Mouse (Mus musculus): ENCODE measurements around the gene Ttc30a2. TPM values are rescaled to one million over a fixed set of nuclear protein-coding genes. Genes with fewer than 3 reads are reported as not detected.
A peak's percentile ranks its signal among the peaks of the same experiment; 100 is the strongest.
"Not testable (repeated sequence)": the region's sequence is repeated elsewhere in the genome, so short reads cannot be mapped to it uniquely, and the experiment has no call there.

Gene Ttc30a2
- polyA plus RNA-seq (2016; fragmentation: Nextera tagmentation; extraction: Ambion mirVana): 0.76 and 1.2 TPM in 2 replicates

- peak within 1 kb of the TSS; percentile 19; the same call in 1 of the 2 replicates for H3K4me2 ChIP-seq (replicated peaks)
- H3K36me3 ChIP-seq; H3K27ac ChIP-seq; H3K9me3 ChIP-seq (replicated peaks); H3K4me3 ChIP-seq; ATAC-seq (ENCODE audit: low FRiP score); H3K4me1 ChIP-seq; H3K9ac ChIP-seq; H3K27me3 ChIP-seq: not testable (repeated sequence)
- WGBS: 22% methylated on average over 20 of the region's 24 CpGs
Observed at GRCm38 (mm10) chr2:75977752-75978368, at the start of gene Ttc30a2. Ttc30a2 (minus strand) TSS chr2:75978170.

DNA sequence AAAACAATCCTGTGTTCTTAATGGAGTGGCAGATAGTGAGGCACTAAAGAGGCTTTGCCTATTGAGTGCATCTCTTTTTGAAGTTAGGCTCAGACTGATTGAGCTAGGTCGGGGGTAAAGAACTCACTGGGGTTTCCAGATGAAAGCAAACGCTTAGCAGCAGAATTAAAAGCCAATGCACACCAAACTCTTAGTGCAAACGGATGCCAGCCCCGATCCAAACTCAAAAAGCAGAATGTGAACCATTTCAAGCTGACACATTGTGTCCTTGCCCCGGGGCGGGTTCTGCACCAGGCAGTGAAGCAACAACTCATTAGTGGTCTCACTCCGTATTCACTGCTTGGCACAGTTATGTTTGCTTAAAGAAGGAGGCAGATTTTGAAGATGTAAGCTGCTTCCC is 38.9 kb upstream of the Ttc30a2 start:
- H3K27ac ChIP-seq: no peak overlapping the region

GRCm38 (mm10) chr2:76016136-76016535 is 38.2 kb upstream of the Ttc30a2 start:
- no peaks in the 10 kb centered on the region for H3K27me3 ChIP-seq
- no peak overlapping the region for H3K4me2 ChIP-seq (replicated peaks)
- H3K4me1 ChIP-seq: peaks cover 8% of the 10 kb centered on the region; the same call in 1 of the 2 replicates
- no peak overlapping the region for H3K27ac ChIP-seq
- 86% methylated on average over 8 of the region's 8 CpGs for WGBS
- ATAC-seq (ENCODE audit: low FRiP score): no peak
- H3K36me3 ChIP-seq: no peaks in the 10 kb centered on the region
- no peak overlapping the region for H3K4me3 ChIP-seq
- no peak overlapping the region for H3K9ac ChIP-seq
- no peaks in the 10 kb centered on the region for H3K9me3 ChIP-seq (replicated peaks)

More for the DNA sequence above, 38.9 kb upstream of the Ttc30a2 start:
- no peak overlapping the region for H3K9ac ChIP-seq
- H3K9me3 ChIP-seq (replicated peaks): no peaks in the 10 kb centered on the region
- H3K36me3 ChIP-seq: no peaks in the 10 kb centered on the region
- WGBS: 10% methylated on average over 7 of the region's 7 CpGs
- no peak overlapping the region for H3K4me3 ChIP-seq
- ATAC-seq (ENCODE audit: low FRiP score): no peak
- no peak overlapping the region for H3K4me2 ChIP-seq (replicated peaks)
- H3K4me1 ChIP-seq: peaks cover 8% of the 10 kb centered on the region; the same call in 1 of the 2 replicates
- H3K27me3 ChIP-seq: no peaks in the 10 kb centered on the region

GRCm38 (mm10) chr2:76015460-76015859 is 37.5 kb upstream of the Ttc30a2 start:
- H3K27ac ChIP-seq: no peak overlapping the region
- no peak overlapping the region for H3K9ac ChIP-seq
- peaks cover 8% of the 10 kb centered on the region; the same call in 1 of the 2 replicates for H3K4me1 ChIP-seq
- H3K4me2 ChIP-seq (replicated peaks): no peak overlapping the region
- no peaks in the 10 kb centered on the region for H3K36me3 ChIP-seq
- ATAC-seq (ENCODE audit: low FRiP score): no peak
- H3K27me3 ChIP-seq: no peaks in the 10 kb centered on the region
- 92% methylated on average over 7 of the region's 7 CpGs for WGBS
- H3K4me3 ChIP-seq: no peak overlapping the region
- H3K9me3 ChIP-seq (replicated peaks): no peaks in the 10 kb centered on the region

DNA sequence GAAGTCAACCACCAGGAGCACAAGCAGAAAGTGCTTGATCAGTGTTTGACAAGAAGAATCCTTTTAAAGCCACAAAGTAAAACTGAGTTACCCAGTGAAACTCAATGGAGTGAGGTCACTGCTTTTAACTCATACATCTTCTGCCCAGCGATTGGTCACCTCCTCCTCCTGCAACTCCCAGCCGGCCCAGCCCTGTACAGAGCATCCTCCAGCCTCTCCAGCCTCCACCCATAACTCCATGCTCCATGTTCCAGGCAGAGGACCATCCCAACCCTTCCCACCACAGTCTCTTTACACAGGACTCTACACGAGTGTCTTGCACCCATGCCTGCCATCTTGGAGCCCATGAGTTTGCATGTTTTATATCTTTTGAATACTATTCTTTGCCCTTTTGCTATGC is 36.7 kb upstream of the Ttc30a2 start:
- Histone ChIP-seq H3K4me2 (replicated peaks) (no peak overlapping the region), H3K36me3 (no peaks in the 10 kb centered on the region), H3K27ac (no peak overlapping the region), H3K9me3 (replicated peaks) (no peaks in the 10 kb centered on the region), H3K9ac (no peak overlapping the region), H3K4me3 (no peak overlapping the region), H3K4me1 (peaks cover 8% of the 10 kb centered on the region; the same call in 1 of the 2 replicates), H3K27me3 (no peaks in the 10 kb centered on the region)
- WGBS: 84% methylated on average over 3 of the region's 3 CpGs
- ATAC-seq (ENCODE audit: low FRiP score): no peak

DNA sequence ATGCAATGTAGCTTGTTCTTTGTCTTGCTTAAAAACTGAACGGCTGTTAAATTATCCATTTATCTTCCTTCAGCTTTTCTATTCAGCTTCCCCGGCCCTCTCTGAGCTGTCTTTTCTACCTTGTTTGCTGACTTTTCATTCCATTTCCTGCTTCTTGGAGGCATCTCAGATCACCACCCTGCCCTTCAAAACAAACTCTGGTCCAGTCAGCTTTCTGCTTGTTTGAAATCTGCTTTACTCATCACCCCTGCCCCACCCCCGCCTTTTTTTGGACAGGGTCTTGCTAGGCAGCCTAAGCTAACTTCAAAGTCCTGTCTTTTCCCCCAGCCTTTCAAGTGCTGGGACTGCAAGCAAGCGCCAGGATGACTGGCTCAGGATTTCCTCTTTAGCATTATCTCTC is 28.2 kb upstream of the Ttc30a2 start:
- Histone ChIP-seq H3K27ac (0 out of 2 replicates have a peak overlapping the region, but pooled peaks have one; percentile 24), H3K4me1 (peaks cover 15% of the 10 kb centered on the region), H3K9me3 (replicated peaks) (no peaks in the 10 kb centered on the region), H3K36me3 (no peaks in the 10 kb centered on the region), H3K4me3 (no peak overlapping the region), H3K9ac (no peak overlapping the region), H3K4me2 (replicated peaks) (no peak overlapping the region), H3K27me3 (no peaks in the 10 kb centered on the region)
- no peak for ATAC-seq (ENCODE audit: low FRiP score)
- 12% methylated on average over 4 of the region's 4 CpGs for WGBS

- H3K27me3 ChIP-seq: no peaks in the 10 kb centered on the region
- 40% methylated on average over 9 of the region's 9 CpGs for WGBS
- peaks cover 26% of the 10 kb centered on the region for H3K4me1 ChIP-seq
- H3K27ac ChIP-seq: peak overlapping the region; percentile 60; the same call in 1 of the 2 replicates
- no peak overlapping the region for H3K4me2 ChIP-seq (replicated peaks)
- no peaks in the 10 kb centered on the region for H3K9me3 ChIP-seq (replicated peaks)
- no peak overlapping the region for H3K4me3 ChIP-seq
- H3K9ac ChIP-seq: no peak overlapping the region
- no peaks in the 10 kb centered on the region for H3K36me3 ChIP-seq
- ATAC-seq (ENCODE audit: low FRiP score): peak; percentile 61; the same call in 1 of the 2 replicates
Observed at GRCm38 (mm10) chr2:76002899-76003298, 24.9 kb upstream of the Ttc30a2 start.

DNA sequence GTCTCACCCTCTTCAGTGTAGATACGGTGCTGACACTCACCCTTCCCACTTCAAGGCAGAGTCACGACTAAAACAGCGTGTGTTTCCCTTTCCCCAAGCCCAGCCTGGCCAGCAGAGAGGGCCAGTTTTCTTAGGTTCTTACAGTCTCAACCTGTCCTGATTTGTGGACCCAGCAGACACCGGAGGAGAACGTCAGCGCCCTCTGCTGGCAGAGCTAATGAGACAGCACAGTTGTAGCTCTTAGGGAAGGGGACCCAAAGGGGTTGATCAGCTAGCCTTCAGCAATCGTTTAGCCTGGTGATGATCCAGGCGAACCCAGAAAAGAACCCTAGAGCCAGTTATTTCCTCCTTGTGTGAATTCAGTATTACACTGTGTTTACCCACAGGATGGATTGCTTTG is 23.4 kb upstream of the Ttc30a2 start:
- no peak overlapping the region for H3K4me3 ChIP-seq
- 41% methylated on average over 8 of the region's 8 CpGs for WGBS
- peak overlapping the region; percentile 17; the same call in 1 of the 2 replicates for H3K27ac ChIP-seq
- H3K4me1 ChIP-seq: peaks cover 31% of the 10 kb centered on the region
- no peaks in the 10 kb centered on the region for H3K36me3 ChIP-seq
- no peaks in the 10 kb centered on the region for H3K27me3 ChIP-seq
- no peak overlapping the region for H3K4me2 ChIP-seq (replicated peaks)
- H3K9ac ChIP-seq: no peak overlapping the region
- no peaks in the 10 kb centered on the region for H3K9me3 ChIP-seq (replicated peaks)
- ATAC-seq (ENCODE audit: low FRiP score): no peak

DNA sequence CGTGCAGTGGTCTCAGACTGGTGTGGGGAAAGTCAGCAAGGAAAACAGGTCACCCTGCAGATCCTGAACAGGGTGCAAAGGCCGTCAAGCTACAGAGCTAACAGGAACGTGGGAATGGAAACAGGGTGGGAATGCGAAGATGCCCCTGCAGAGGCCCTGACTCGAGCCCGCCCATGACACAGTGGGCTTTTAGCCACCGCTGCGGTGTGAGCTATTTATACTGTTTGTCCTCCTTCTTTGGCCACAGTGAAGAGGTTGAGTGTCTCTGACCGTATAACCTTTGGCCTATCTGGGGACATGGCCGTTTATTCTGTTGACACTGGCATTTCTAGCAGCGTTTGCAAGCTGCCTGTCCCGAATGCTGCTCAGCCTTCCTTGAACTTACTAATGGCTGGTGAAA is 21.7 kb upstream of the Ttc30a2 start:
- Histone ChIP-seq H3K9ac (no peak overlapping the region), H3K4me1 (peaks cover 25% of the 10 kb centered on the region), H3K9me3 (replicated peaks) (no peaks in the 10 kb centered on the region), H3K27me3 (no peaks in the 10 kb centered on the region), H3K4me2 (replicated peaks) (no peak overlapping the region), H3K27ac (no peak overlapping the region), H3K36me3 (no peaks in the 10 kb centered on the region), H3K4me3 (no peak overlapping the region)
- 28% methylated on average over 12 of the region's 12 CpGs for WGBS
- no peak for ATAC-seq (ENCODE audit: low FRiP score)

DNA sequence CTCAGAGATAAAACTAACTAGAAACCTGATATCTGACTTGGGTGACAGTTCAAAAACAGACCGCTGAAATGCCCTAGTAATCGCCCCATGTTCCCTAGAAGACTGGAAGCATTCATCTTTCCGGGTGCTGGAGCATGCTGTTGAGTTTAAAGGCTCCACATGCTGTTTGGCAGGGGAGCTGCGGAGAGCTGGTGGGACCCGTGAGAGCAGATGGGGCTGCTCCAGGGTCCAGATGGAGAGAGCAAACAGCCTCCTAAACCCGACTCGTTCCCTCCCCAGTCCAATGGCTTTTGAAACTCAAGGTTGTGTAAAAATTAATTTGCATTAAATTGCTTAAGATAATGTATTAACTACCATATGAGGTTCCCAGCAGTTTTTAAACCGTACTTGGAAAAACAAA is 20.7 kb upstream of the Ttc30a2 start:
- peak overlapping the region; percentile 57; the same call in 1 of the 2 replicates for H3K27ac ChIP-seq

GRCm38 (mm10) chr2:75997726-75998125 is 19.8 kb upstream of the Ttc30a2 start:
- H3K4me3 ChIP-seq: no peak overlapping the region
- WGBS: 29% methylated on average over 12 of the region's 12 CpGs
- no peaks in the 10 kb centered on the region for H3K27me3 ChIP-seq
- no peaks in the 10 kb centered on the region for H3K36me3 ChIP-seq
- H3K4me1 ChIP-seq: peaks cover 28% of the 10 kb centered on the region
- no peak overlapping the region for H3K9ac ChIP-seq
- H3K27ac ChIP-seq: no peak overlapping the region
- H3K4me2 ChIP-seq (replicated peaks): no peak overlapping the region
- no peaks in the 10 kb centered on the region for H3K9me3 ChIP-seq (replicated peaks)
- no peak for ATAC-seq (ENCODE audit: low FRiP score)

More for the DNA sequence above, 20.7 kb upstream of the Ttc30a2 start:
- WGBS: 24% methylated on average over 8 of the region's 8 CpGs
- H3K4me1 ChIP-seq: peaks cover 25% of the 10 kb centered on the region
- peak; percentile 41; the same call in 1 of the 2 replicates for ATAC-seq (ENCODE audit: low FRiP score)
- no peaks in the 10 kb centered on the region for H3K9me3 ChIP-seq (replicated peaks)
- H3K4me3 ChIP-seq: no peak overlapping the region
- no peaks in the 10 kb centered on the region for H3K27me3 ChIP-seq
- no peak overlapping the region for H3K4me2 ChIP-seq (replicated peaks)
- no peaks in the 10 kb centered on the region for H3K36me3 ChIP-seq
- H3K9ac ChIP-seq: no peak overlapping the region

DNA sequence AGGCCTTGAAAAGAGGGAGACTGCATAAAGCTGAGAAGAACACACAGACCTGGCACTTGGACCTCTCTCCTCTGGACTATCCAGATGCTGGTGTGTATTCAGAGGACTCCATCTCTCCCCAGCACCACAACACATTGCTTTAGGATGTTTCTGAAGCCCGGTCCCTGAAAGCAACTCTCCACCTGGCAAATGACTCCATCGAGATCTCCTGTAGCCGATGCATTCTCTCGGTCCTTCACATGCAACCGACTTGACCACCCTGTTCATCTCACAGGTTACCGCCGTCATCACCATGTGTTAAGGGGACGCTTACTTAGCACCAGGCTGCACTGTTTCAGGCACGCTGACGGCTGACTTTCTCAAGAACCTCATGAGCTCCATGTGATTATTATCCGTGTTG is 16.9 kb upstream of the Ttc30a2 start:
- H3K4me2 ChIP-seq (replicated peaks): no peak overlapping the region
- H3K27ac ChIP-seq: no peak overlapping the region
- H3K9ac ChIP-seq: no peak overlapping the region
- H3K4me3 ChIP-seq: no peak overlapping the region
- 96% methylated on average over 11 of the region's 11 CpGs for WGBS
- no peak for ATAC-seq (ENCODE audit: low FRiP score)
- H3K36me3 ChIP-seq: no peaks in the 10 kb centered on the region
- peaks cover 30% of the 10 kb centered on the region for H3K4me1 ChIP-seq
- H3K9me3 ChIP-seq (replicated peaks): no peaks in the 10 kb centered on the region
- H3K27me3 ChIP-seq: no peaks in the 10 kb centered on the region
